Mouse (Mus musculus) lung, postnatal 36 days (tissue): ENCODE results near the gene Vps8.
"Not testable (repeated sequence)": the region's sequence is repeated elsewhere in the genome, so short reads cannot be mapped to it uniquely, and the experiment has no call there.

ENCODE experiments used
- DNase-seq: peaks from one replicate; pipeline ENCODE4 v3.0.0; 2022; ENCODE audit warnings: mixed read lengths

Gene Vps8

DNA sequence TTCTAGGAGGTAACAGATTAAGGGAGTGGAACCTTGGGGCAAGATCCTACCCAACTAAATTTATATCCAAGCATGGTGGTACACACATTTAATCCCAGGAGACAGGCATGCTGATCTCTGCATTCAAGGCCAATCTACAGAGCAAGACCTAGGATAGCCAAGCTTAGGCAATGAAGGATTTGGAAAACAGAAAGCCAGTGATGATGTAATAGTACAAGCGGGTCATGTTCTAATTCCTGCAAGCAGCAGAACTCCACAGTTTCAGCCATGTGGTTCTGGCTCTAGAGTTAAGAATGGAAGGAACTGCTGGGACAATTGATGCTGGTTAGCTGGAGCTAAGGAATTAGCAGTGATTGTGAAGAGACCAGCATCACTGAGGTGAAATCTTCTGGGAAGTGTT lies 250.7 kb downstream of the Vps8 start:
- not testable (repeated sequence) for DNase-seq

DNA sequence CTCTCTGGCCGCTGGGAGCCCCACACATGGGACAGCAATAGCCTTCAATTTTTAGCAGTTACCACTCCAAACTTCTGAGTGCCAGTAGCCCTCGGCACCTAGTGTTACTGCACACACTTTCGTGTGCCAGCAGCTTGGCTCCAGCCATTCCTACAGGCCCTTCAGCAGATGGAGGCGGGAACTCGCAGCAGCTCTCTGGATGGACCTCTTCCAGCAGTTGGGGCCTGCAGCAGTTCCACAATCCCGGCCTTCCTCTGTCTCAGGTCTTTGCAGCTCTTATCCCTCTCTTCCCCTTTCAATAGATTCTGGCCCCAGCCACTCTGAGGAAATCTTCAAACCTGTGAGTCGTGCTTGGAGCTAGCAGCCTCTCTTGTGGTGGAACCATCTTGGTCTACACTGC lies 253.9 kb downstream of the Vps8 start:
- DNase-seq = no peak

DNA sequence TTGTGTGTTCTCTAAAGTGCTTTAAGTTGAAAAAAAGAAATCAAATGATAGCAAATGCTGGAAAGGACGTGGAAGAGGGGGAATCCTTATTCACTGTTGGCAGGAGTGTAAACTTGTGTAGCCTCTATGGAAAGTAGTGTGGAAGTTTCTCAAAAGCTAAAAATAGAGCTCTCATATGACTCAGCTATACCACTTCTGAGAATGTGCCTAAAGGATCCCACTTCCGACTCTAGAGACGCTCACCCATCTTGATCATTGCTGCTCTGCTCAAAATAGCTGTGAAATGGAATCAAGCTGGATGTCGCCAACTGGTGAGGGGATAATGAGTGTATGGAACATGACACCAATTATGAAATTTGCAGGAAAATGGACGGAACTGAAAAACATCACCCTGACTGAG lies 264.5 kb downstream of the Vps8 start:
- no peak for DNase-seq

DNA sequence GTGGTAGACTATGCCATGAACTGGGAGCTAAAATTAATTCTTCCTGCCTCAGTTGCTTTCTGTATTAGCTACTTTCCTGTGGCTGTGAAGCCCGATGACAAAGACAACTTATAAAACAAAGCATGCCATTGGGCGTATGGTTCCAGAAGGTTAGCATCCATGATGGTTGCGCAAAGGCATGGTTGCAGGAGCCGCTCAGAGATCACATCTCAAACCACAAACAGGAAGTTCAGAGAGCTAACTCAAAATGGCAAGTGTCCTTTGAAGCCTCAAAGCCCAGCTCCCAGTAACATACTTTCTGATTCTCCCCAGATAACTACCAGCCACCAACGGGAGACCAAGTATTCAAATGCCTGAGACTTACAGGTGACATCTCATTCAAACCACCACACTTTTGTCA lies 266.2 kb downstream of the Vps8 start:
- DNase-seq = peak; percentile 55

DNA sequence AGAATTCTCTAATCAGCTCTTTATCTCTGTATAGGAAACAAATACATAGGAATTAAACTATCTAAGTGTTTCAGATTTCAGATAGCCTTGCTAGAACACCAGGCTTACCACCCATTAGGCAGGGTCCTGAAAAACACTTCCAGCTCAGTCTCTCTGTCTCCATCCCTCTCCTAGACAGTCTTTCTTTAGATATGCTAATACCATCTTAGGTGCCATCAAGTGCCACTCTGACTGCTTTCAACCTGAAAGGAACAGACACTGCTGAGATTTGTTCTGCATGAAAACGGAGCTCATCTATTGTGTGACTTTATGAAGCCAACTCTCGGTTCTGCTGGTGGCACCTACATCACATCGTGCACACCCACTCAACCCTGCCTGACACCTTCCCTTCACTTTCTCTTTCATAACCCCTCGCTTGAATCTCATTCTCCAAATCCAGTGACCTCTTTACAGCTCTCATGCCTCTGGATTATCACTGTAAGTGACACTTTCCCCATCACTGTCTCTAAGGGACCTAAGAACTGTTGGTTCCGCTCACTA lies 267.4 kb downstream of the Vps8 start:
- no peak for DNase-seq

DNA sequence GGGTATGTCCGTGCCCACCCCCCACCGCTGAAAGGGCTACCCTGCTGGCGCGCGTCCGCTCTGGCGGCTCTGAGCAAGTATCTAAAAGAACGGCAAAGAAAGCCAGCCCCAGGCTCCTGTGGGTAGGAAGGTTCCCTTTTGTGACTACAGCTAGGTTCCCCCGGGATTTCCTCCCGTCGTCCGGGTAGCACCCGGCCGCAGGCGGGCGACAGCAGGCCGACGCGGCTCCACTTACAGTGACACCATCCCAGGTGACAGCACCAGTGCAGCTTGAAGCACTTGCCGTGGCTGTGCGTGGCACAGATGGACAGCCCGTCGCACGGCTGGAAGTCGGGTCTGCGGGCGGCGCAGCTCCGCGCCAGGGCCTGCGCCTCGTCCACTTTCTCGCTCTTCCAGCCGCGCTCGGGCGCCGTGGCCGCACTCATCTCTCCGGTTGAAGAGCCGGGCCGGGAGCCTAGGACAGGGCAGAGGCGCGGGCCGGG lies 271.1 kb downstream of the Vps8 start:
- peak; percentile 56 for DNase-seq
